Mouse (Mus musculus): ENCODE results near the gene Rcn3.

DNA sequence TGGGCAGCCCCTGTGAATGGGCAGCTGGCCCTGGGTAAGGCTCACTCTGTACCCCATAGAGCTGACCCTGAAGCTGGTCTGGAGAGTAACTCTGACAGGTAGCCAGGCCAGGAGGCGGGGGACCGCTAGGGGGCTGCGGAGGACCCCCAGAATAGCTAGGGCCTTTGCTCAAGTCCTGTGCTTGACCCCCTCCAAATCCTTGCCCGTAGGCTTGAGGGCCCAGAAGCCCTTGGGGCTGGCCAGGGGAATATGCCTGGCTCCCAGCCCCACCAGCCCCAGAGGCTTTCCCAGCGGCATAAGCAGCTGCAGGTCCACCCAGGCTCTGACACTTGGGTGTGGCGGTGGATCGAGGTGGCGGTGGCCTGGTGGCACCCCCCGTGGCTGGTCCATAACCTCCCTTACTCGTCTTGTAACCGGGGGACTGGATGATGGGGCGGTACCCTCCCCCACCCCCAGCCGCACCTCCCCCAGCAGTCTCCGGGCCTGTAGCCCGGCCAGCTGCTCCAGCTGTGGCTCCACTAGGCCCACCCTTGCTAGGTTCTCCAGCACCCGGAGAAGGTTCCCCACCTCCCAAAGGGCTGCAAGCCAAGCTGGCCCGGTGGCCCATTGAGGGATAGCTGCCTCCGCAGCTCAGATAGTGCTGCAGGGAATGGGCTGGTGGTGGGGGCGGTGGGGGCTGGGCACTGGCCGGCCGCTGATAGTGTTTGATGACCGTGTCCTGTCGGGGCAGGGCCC is 42.9 kb downstream of the Rcn3 start:
- TF ChIP-seq CTCF (IDR thresholded peaks at IDR 0.05; ENCODE audit: low read depth): no peak
- no peak for TF ChIP-seq EP300 (IDR thresholded peaks at IDR 0.05; ENCODE audit: low read depth)

All from liver, postnatal 0 days (tissue).